8 mouse cellular contexts compared by ENCODE assay signal in the genomic region with DNA sequence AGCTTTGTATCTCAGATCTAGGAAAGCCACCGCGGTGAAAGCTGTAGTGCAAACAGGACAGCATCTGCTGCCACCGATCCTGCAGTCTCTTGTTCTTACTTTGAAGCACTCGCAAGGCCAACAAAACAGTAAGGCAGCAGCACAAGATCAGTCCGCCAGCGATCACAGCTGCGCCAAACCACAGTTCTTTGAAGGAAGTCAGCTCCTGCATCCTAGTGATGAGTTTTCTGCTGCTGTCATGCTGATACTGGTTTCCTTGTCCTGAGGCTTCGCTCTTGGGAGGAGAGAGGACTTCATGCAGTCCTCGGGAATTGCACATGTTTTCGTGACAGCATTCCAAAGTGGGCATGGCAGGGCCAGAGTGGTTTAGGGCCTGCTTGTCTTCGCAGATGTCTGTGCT. TPM values are rescaled to one million over a fixed set of nuclear protein-coding genes. Genes with fewer than 3 reads are reported as not detected.
DNase-seq lines count a peak whose midpoint lies in the region; ATAC-seq and TF ChIP-seq lines count a peak whose summit lies in the region.

No protein-coding gene starts in this region.

- no peaks in the 10 kb centered on the region; the same call in 1 of the 2 replicates for H3K27me3 ChIP-seq in heart, embryonic 13.5 days (replicated peaks)
- H3K27me3 ChIP-seq in forebrain, embryonic 14.5 days (replicated peaks; ENCODE audit: control insufficient read depth, insufficient read depth, low read length): no peaks in the 10 kb centered on the region
- peaks cover 11% of the 10 kb centered on the region; the same call in 1 of the 2 replicates for H3K27me3 ChIP-seq in limb, embryonic 10.5 days (ENCODE audit: low read depth, poor library complexity, severe bottlenecking)
- no peaks in the 10 kb centered on the region for H3K27me3 ChIP-seq in midbrain, postnatal 0 days (ENCODE audit: insufficient read depth, low read length)

- ATAC-seq in heart, embryonic 13.5 days (ENCODE audit: extremely low read depth, insufficient number of reproducible peaks, low FRiP score, low TSS enrichment): no peak
- no peak for ATAC-seq in forebrain, embryonic 14.5 days
- ATAC-seq in midbrain, postnatal 0 days (ENCODE audit: low FRiP score): no peak
- ATAC-seq in inflammation-experienced regulatory T-cells, adult 6 months: no peak

- no peak for DNase-seq in heart, postnatal 36 days
- peak; percentile 5 for DNase-seq in ES-CJ7 (ENCODE audit: low read depth, low spot score)
- DNase-seq in forebrain, embryonic 14.5 days (ENCODE audit: low spot score): peak; percentile 10
- DNase-seq in limb, embryonic 10.5 days (ENCODE audit: low spot score): no peak
- DNase-seq in midbrain, postnatal 0 days (ENCODE audit: low spot score): peak; percentile 16
- no peak for DNase-seq in adrenal gland, adult 18-20 months (ENCODE audit: low spot score in 2 of 2)

- H3K4me3 ChIP-seq in heart, embryonic 13.5 days: peak overlapping the region; percentile 67
- H3K4me3 ChIP-seq in forebrain, embryonic 14.5 days (ENCODE audit: low read depth, low read length): peak overlapping the region; percentile 36
- peak overlapping the region; percentile 61 for H3K4me3 ChIP-seq in limb, embryonic 10.5 days
- H3K4me3 ChIP-seq in midbrain, postnatal 0 days (ENCODE audit: low read depth, low read length): peak overlapping the region; percentile 55

- peak overlapping the region; percentile 79 for H3K9ac ChIP-seq in heart, embryonic 13.5 days
- H3K9ac ChIP-seq in forebrain, embryonic 14.5 days (ENCODE audit: low read length): peak overlapping the region; percentile 50
- peak overlapping the region; percentile 76; the same call in 1 of the 2 replicates for H3K9ac ChIP-seq in midbrain, postnatal 0 days (replicated peaks; ENCODE audit: low read length, poor library complexity, severe bottlenecking)

- WGBS in heart, embryonic 13.5 days: 24% methylated on average over 11 of the region's 11 CpGs
- 31% methylated on average over 11 of the region's 11 CpGs for WGBS in forebrain, embryonic 14.5 days
- WGBS in limb, embryonic 10.5 days: 38% methylated on average over 11 of the region's 11 CpGs
- 33% methylated on average over 11 of the region's 11 CpGs for WGBS in midbrain, postnatal 0 days

- peak overlapping the region; percentile 95 for H3K4me2 ChIP-seq in heart, embryonic 13.5 days
- peak overlapping the region; percentile 60 for H3K4me2 ChIP-seq in forebrain, embryonic 14.5 days (ENCODE audit: low read length)
- peak overlapping the region; percentile 74 for H3K4me2 ChIP-seq in midbrain, postnatal 0 days (ENCODE audit: low read depth, low read length, poor library complexity, severe bottlenecking)

- H3K27ac ChIP-seq in heart, embryonic 13.5 days (replicated peaks): no peak overlapping the region
- H3K27ac ChIP-seq in forebrain, embryonic 14.5 days (ENCODE audit: low read depth, low read length): no peak overlapping the region
- no peak overlapping the region; the same call in 1 of the 2 replicates for H3K27ac ChIP-seq in limb, embryonic 10.5 days
- H3K27ac ChIP-seq in midbrain, postnatal 0 days (ENCODE audit: low read depth, low read length): no peak overlapping the region

- no peaks in the 10 kb centered on the region for H3K36me3 ChIP-seq in heart, embryonic 13.5 days
- no peaks in the 10 kb centered on the region for H3K36me3 ChIP-seq in forebrain, embryonic 14.5 days (ENCODE audit: control insufficient read depth, insufficient read depth, low read length)
- no peaks in the 10 kb centered on the region for H3K36me3 ChIP-seq in limb, embryonic 10.5 days
- no peaks in the 10 kb centered on the region for H3K36me3 ChIP-seq in midbrain, postnatal 0 days (ENCODE audit: insufficient read depth, low read length)

- H3K9me3 ChIP-seq in heart, embryonic 13.5 days: no peaks in the 10 kb centered on the region
- H3K9me3 ChIP-seq in forebrain, embryonic 14.5 days (replicated peaks; ENCODE audit: control insufficient read depth, low read length): no peaks in the 10 kb centered on the region
- H3K9me3 ChIP-seq in limb, embryonic 10.5 days (replicated peaks): no peaks in the 10 kb centered on the region
- no peaks in the 10 kb centered on the region for H3K9me3 ChIP-seq in midbrain, postnatal 0 days (ENCODE audit: low read length)

- intact Hi-C loops in heart, postnatal 36 days (cut with DNase I): loop anchor here (2.0 to 10.0 kb wide), 3 partner anchors 86 to 272 kb away; no protein-coding TSS in a partner anchor

- H3K4me1 ChIP-seq in heart, embryonic 13.5 days: peaks cover 7% of the 10 kb centered on the region
- H3K4me1 ChIP-seq in forebrain, embryonic 14.5 days (ENCODE audit: control insufficient read depth, insufficient read depth, low read length): peaks cover 4% of the 10 kb centered on the region
- peaks cover 12% of the 10 kb centered on the region for H3K4me1 ChIP-seq in limb, embryonic 10.5 days
- no peaks in the 10 kb centered on the region for H3K4me1 ChIP-seq in midbrain, postnatal 0 days (ENCODE audit: insufficient read depth, low read length)

- TF ChIP-seq CTCF in midbrain, postnatal 0 days (IDR thresholded peaks at IDR 0.05): no peak

RNA-seq across cellular contexts. Expression of a gene that starts 17.8 kb away (rescaled TPM):
- polyA plus RNA-seq in heart, embryonic 13.5 days (2015; fragmentation: Nextera tagmentation; extraction: Ambion mirVana): not detected in 2 replicates
- total RNA-seq in heart, postnatal 36 days (2021): under 1 TPM; 0.54 to 0.72 TPM
- not detected in 2 replicates for polyA plus RNA-seq in forebrain, embryonic 14.5 days (2014; fragmentation: Nextera tagmentation; extraction: Ambion mirVana)
- polyA plus RNA-seq in limb, embryonic 10.5 days (2016; fragmentation: Nextera tagmentation; extraction: Ambion mirVana): not detected in 2 replicates
- 0.05 TPM in 2 replicates for total RNA-seq in midbrain, postnatal 0 days (2014; rRNA removed)
- not detected in 2 replicates for polyA plus RNA-seq in midbrain, postnatal 0 days (2015; fragmentation: Nextera tagmentation; extraction: Ambion mirVana)
- polyA plus RNA-seq in inflammation-experienced regulatory T-cells, adult 6 months (2017; shearing (Covaris generic)): 10 to 100 TPM in 1 of 3 experiments, 1 to 10 TPM in 1, under 1 TPM in 1; 0.20 to 14.7 (median 5.5) TPM
- total RNA-seq in adrenal gland, adult 18-20 months (2021): under 1 TPM in 1 of 2 experiments, not detected in 1; 0.19 TPM

RNA-seq across cellular contexts. Expression of a gene that starts 40.6 kb away (rescaled TPM):
- polyA plus RNA-seq in heart, embryonic 13.5 days (2015; fragmentation: Nextera tagmentation; extraction: Ambion mirVana): 0.17 and 0.48 TPM in 2 replicates
- 10 to 100 TPM; 21.7 to 22.4 TPM for total RNA-seq in heart, postnatal 36 days (2021)
- polyA plus RNA-seq in forebrain, embryonic 14.5 days (2014; fragmentation: Nextera tagmentation; extraction: Ambion mirVana): not detected in 2 replicates
- polyA plus RNA-seq in limb, embryonic 10.5 days (2016; fragmentation: Nextera tagmentation; extraction: Ambion mirVana): 0.09 TPM in 1 of 2 replicates, not detected in the other
- not detected in 2 replicates for total RNA-seq in midbrain, postnatal 0 days (2014; rRNA removed)
- polyA plus RNA-seq in midbrain, postnatal 0 days (2015; fragmentation: Nextera tagmentation; extraction: Ambion mirVana): 0.10 TPM in 1 of 2 replicates, not detected in the other
- polyA plus RNA-seq in inflammation-experienced regulatory T-cells, adult 6 months (2017; shearing (Covaris generic)): 100 to 1,000 TPM in 2 of 3 experiments, 10 to 100 TPM in 1; 66.9 to 135 (median 110) TPM
- total RNA-seq in adrenal gland, adult 18-20 months (2021): 1 to 10 TPM; 1.2 to 7.1 TPM

Comparison
In these comparisons a context has a peak if more than half of its experiments do, and no peak if none do; other contexts are left out.
1. DNase-seq: peak in ES-CJ7 (single experiment), forebrain, embryonic 14.5 days (single experiment) and midbrain, postnatal 0 days (single experiment); none in heart, postnatal 36 days (0 of 2), limb, embryonic 10.5 days (single experiment) and adrenal gland, adult 18-20 months (0 of 2).
2. RNA of a gene that starts 40.6 kb away (polyA plus RNA-seq): 66.9 to 135 TPM in inflammation-experienced regulatory T-cells, adult 6 months; 0.17 to 0.48 TPM in heart, embryonic 13.5 days, 0.10 TPM in midbrain, postnatal 0 days, 0.09 TPM in limb, embryonic 10.5 days and not detected in forebrain, embryonic 14.5 days; every median in the first group is over 10 times any median in the second.
3. Peak in every context shown above with its lines, with median percentiles within 50 percentile points of each other: H3K4me2 ChIP-seq, H3K4me3 ChIP-seq and H3K9ac ChIP-seq.